Mouse (Mus musculus): ENCODE data around the gene Kcnj13. TPM values are rescaled to one million over a fixed set of nuclear protein-coding genes. Genes with fewer than 3 reads are reported as not detected.

Gene Kcnj13
- total and polyA plus RNA-seq, 3 experiments = 0.10 to 0.23 TPM; not detected in 1

Other genes starting within 250 kb of the Kcnj13 start
- gene Ecel1, start 238.2 kb downstream of the Kcnj13 start, total RNA-seq (2012; rRNA removed) = 0.73 and 2.1 TPM in 2 replicates
- gene Ecel1, start 238.2 kb downstream of the Kcnj13 start, polyA plus RNA-seq (2012; ENCODE audit: insufficient read depth in 1 of 2, insufficient read length in 2 of 2, low read depth in 1 of 2, low replicate concordance in 2 of 2, missing spikeins in 1 of 2) = 1 to 10 TPM in 1 of 2 experiments, not detected in 1; 4.8 TPM
- gene Prss56, start 211.4 kb downstream of the Kcnj13 start, total RNA-seq (2012; rRNA removed) = 0.08 TPM in 1 of 2 replicates, not detected in the other
- gene Prss56, start 211.4 kb downstream of the Kcnj13 start, polyA plus RNA-seq (2012; ENCODE audit: insufficient read depth in 1 of 2, insufficient read length in 2 of 2, low read depth in 1 of 2, low replicate concordance in 2 of 2, missing spikeins in 1 of 2) = not detected
- gene Chrnd, start 204.1 kb downstream of the Kcnj13 start, total RNA-seq (2012; rRNA removed) = not detected in 2 replicates
- gene Chrnd, start 204.1 kb downstream of the Kcnj13 start, polyA plus RNA-seq (2012; ENCODE audit: insufficient read depth in 1 of 2, insufficient read length in 2 of 2, low read depth in 1 of 2, low replicate concordance in 2 of 2, missing spikeins in 1 of 2) = not detected
- gene Chrng, start 190.1 kb downstream of the Kcnj13 start, total RNA-seq (2012; rRNA removed) = not detected in 2 replicates
- not detected for gene Chrng, start 190.1 kb downstream of the Kcnj13 start, polyA plus RNA-seq (2012; ENCODE audit: insufficient read depth in 1 of 2, insufficient read length in 2 of 2, low read depth in 1 of 2, low replicate concordance in 2 of 2, missing spikeins in 1 of 2)
- gene Eif4e2, start 180.8 kb downstream of the Kcnj13 start, total RNA-seq (2012; rRNA removed) = 165 and 171 TPM in 2 replicates
- 100 to 1,000 TPM; 132 to 220 TPM for gene Eif4e2, start 180.8 kb downstream of the Kcnj13 start, polyA plus RNA-seq (2012; ENCODE audit: insufficient read depth in 1 of 2, insufficient read length in 2 of 2, low read depth in 1 of 2, low replicate concordance in 2 of 2, missing spikeins in 1 of 2)
- not detected in 2 replicates for gene Efhd1, start 130.4 kb downstream of the Kcnj13 start, total RNA-seq (2012; rRNA removed)
- gene Efhd1, start 130.4 kb downstream of the Kcnj13 start, polyA plus RNA-seq (2012; ENCODE audit: insufficient read depth in 1 of 2, insufficient read length in 2 of 2, low read depth in 1 of 2, low replicate concordance in 2 of 2, missing spikeins in 1 of 2) = under 1 TPM in 1 of 2 experiments, not detected in 1; 0.15 TPM
- gene Gigyf2, start 67.7 kb downstream of the Kcnj13 start, total RNA-seq (2012; rRNA removed) = 27.1 and 28.5 TPM in 2 replicates
- 10 to 100 TPM in 1 of 2 experiments, not detected in 1; 70.6 TPM for gene Gigyf2, start 67.7 kb downstream of the Kcnj13 start, polyA plus RNA-seq (2012; ENCODE audit: insufficient read depth in 1 of 2, insufficient read length in 2 of 2, low read depth in 1 of 2, low replicate concordance in 2 of 2, missing spikeins in 1 of 2)
- not detected in 2 replicates for gene Snorc, start 75.5 kb upstream of the Kcnj13 start, total RNA-seq (2012; rRNA removed)
- gene Snorc, start 75.5 kb upstream of the Kcnj13 start, polyA plus RNA-seq (2012; ENCODE audit: insufficient read depth in 1 of 2, insufficient read length in 2 of 2, low read depth in 1 of 2, low replicate concordance in 2 of 2, missing spikeins in 1 of 2) = not detected
- gene Neu2, start 115.2 kb upstream of the Kcnj13 start, total RNA-seq (2012; rRNA removed) = not detected in 2 replicates
- gene Neu2, start 115.2 kb upstream of the Kcnj13 start, polyA plus RNA-seq (2012; ENCODE audit: insufficient read depth in 1 of 2, insufficient read length in 2 of 2, low read depth in 1 of 2, low replicate concordance in 2 of 2, missing spikeins in 1 of 2) = not detected
- gene Ngef, start 179.1 kb upstream of the Kcnj13 start, total RNA-seq (2012; rRNA removed) = not detected in 2 replicates
- gene Ngef, start 179.1 kb upstream of the Kcnj13 start, polyA plus RNA-seq (2012; ENCODE audit: insufficient read depth in 1 of 2, insufficient read length in 2 of 2, low read depth in 1 of 2, low replicate concordance in 2 of 2, missing spikeins in 1 of 2) = not detected
- gene Inpp5d, start 225.6 kb upstream of the Kcnj13 start, total RNA-seq (2012; rRNA removed) = 69.4 and 73.0 TPM in 2 replicates
- 10 to 100 TPM in 1 of 2 experiments, not detected in 1; 71.3 TPM for gene Inpp5d, start 225.6 kb upstream of the Kcnj13 start, polyA plus RNA-seq (2012; ENCODE audit: insufficient read depth in 1 of 2, insufficient read length in 2 of 2, low read depth in 1 of 2, low replicate concordance in 2 of 2, missing spikeins in 1 of 2)